Mouse (Mus musculus): ENCODE measurements around the gene Dnah10.

DNA sequence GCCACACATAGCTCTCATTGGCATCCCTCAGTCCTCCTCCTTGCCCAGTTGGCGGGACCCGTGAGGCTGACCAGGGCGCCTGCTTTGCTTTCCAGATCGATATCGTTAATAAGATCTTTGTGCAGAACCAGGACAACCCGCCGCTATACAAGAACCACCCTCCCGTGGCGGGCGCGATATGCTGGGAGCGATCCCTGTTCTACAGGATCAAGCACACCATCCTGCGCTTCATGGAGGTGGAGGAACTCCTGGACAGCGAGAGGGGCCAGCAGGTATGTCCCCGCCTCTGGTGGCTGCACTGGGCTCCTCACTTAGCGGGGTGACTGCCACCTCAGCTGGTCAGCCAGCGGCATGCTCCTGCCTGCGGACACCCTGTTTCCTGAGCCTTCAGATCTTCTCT is 23.4 kb downstream of the Dnah10 start:
- TF ChIP-seq CTCF (conservative IDR thresholded peaks at IDR 0.05; ENCODE audit: insufficient read depth, insufficient read length, low read depth, low read length) (no peak), POLR2A (IDR thresholded peaks at IDR 0.05; ENCODE audit: low read depth, low read length) (no peak)
